Mouse (Mus musculus) MN1 (cell line): Measurements from ENCODE around the gene Letmd1.
A peak's percentile ranks its signal among the peaks of the same experiment; 100 is the strongest.
"Not testable (repeated sequence)": the region's sequence is repeated elsewhere in the genome, so short reads cannot be mapped to it uniquely, and the experiment has no call there.

Experiments used
- DNase-seq: peaks from one replicate; pipeline ENCODE4 v3.0.0-alpha.2; 2016; ENCODE audit warnings: low spot score

Gene Letmd1

GRCm38 (mm10) chr15:100468295-100469188 lies at the start of gene Letmd1:
TSS of gene Letmd1 (plus strand) at chr15:100469023.
- DNase-seq = peak; percentile 96

GRCm38 (mm10) chr15:100419311-100419710 lies 49.5 kb upstream of the Letmd1 start:
- no peak for DNase-seq

- no peak for DNase-seq
Observed at GRCm38 (mm10) chr15:100419901-100420745, 48.7 kb upstream of the Letmd1 start.

DNA sequence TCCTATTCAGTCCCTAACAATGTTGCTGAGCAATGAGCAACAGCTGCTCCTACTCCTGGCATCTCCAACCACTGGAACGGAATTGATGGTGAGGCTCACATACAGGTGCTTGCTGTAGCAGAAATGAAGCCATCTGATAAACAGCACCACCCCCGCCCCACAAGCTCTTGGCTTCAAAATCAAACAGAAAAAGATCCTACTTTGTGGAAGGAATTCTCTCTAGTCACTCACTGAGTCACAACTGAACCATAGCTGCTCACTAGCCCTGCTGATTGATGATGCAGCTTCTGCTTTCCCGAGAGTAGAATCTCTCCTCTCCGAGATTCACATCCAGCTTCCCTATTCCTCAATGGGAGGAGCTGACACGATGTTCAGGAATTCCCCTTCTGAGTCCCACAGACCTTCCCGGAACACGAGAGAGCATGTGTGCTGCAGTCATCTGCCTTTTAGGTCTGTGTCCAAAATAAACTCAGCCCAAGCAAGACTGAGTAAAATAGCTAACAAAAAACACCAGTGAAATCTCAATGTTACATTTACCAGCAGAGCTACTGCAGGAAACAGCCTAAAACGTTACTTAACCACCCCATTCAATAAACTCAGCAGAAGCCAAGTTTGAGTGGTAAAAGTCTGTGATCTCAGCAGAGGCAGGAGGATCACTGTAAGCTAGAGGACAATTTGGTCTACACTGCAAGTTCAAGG lies 47.6 kb upstream of the Letmd1 start:
- DNase-seq = peak; percentile 67

DNA sequence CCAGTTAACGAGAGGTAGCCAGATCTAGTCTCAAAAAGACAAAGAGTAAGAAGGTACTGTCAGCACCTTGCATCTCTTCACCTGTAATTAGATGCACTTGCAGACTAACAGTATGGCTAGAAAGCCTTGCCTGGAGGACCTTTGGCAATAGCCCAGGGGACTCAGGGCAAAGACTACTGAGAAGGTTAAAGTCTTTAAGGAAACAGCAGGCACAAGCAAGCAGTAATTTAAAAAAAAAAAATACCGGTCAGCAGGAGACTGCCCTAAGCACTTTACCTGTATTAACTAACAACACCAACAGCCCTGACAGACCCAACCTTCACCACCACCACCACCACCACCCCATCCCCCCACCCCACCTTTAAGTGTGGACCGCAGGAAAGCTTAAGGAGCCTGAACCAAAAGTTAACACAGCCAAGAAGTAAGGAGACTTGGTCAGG lies 47.0 kb upstream of the Letmd1 start, which contains the start of gene Gm5475:
TSS of gene Gm5475 (plus strand) at position 390 of the 440 bp plus-strand sequence.
- not testable (repeated sequence) for DNase-seq

GRCm38 (mm10) chr15:100422476-100422875 lies 46.3 kb upstream of the Letmd1 start:
- DNase-seq = peak; percentile 61

- peak; percentile 98 for DNase-seq
Observed at GRCm38 (mm10) chr15:100422899-100423860, 45.6 kb upstream of the Letmd1 start.

- no peak for DNase-seq
Observed at GRCm38 (mm10) chr15:100423916-100424315, 44.9 kb upstream of the Letmd1 start.

GRCm38 (mm10) chr15:100424396-100425122 lies 44.3 kb upstream of the Letmd1 start, which contains the start of gene Slc11a2:
TSS of gene Slc11a2 (minus strand) at chr15:100425072.
- DNase-seq = no peak

GRCm38 (mm10) chr15:100428296-100428905 lies 40.4 kb upstream of the Letmd1 start:
- no peak for DNase-seq

- DNase-seq = no peak
Observed at GRCm38 (mm10) chr15:100429959-100430565, 38.8 kb upstream of the Letmd1 start.

DNA sequence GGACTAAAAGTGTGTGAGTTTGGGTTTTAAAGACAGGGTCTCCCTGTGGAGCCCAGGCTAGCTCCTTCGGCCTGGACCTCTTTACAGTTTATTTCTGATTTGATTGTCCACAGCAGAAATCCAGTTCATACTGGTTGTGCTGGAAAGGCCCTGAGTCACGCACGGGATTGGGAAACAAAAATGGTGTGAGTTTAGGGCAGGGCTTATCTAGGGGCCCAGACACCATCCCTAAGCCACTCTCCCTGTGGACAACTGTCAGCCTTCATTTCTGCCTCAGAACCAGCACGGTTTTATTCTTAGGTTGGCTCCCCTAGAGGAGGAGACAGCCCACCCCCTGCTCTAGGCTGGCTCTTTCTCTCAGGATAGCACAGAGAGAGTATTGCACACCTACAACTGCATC lies 35.6 kb upstream of the Letmd1 start:
- no peak for DNase-seq

- no peak for DNase-seq
Observed at GRCm38 (mm10) chr15:100436112-100436511, 32.7 kb upstream of the Letmd1 start.

DNA sequence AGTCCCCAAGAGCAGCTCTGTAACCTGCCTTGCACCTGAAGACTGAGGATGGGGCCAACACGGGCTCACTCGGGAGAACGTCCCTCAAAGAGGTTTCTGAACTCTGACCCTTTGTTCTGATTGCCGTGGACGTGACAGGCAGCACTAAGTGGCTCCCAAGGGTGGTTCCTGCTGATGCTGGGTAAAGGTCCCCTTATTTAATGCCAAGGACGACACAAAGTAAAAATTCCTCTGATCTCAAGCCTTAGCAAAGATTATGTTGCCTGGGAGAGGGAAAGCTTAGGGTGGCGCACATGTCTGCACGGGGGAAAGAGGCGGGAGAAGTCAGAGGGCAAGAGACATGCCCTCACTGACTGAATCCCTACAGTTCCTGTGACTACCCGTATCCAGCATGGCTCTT lies 32.3 kb upstream of the Letmd1 start:
- DNase-seq = no peak

- peak; percentile 94 for DNase-seq
Observed at GRCm38 (mm10) chr15:100443126-100443922, 25.5 kb upstream of the Letmd1 start.

- DNase-seq = no peak
Observed at GRCm38 (mm10) chr15:100446887-100447286, 21.9 kb upstream of the Letmd1 start.

DNA sequence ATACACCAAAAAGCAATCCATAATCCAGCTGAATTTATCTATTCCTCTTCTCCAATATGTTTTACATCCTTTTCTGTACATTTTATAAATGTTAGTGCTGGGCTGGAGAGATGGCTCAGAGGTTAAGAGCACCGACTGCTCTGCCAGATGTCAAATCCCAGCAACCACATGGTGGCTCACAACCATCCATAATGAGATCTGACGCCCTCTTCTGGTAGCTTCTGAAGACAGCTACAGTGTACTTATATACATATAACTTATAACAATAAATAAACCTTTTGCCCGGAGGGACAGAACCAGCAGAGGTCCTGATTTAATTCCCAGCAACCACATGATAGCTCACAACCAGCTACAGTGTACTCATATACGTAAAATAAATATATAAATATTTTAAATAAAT lies 20.3 kb upstream of the Letmd1 start:
- no peak for DNase-seq

DNA sequence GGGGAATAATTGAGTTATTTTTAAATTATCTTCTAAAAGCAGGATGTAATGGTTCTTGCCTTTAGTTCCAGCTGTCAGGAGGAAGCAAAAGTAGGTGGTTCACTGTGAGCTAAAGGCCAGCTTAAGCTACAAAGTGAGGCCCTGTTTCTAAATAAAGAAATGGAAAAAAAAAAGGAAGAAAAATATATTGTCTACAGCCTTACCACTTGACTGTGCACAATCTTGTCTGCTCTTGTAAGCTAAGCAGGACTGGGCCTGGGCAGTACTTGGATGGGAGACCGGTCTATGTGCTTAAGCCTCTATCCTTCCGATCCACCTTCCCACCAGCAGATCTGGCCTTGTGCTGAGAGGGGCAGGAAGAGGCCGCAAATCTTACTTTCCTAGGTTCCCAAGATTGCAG lies 19.3 kb upstream of the Letmd1 start:
- DNase-seq = peak; percentile 57
